Mouse (Mus musculus): ENCODE data around the gene 4933405O20Rik. TPM values are rescaled to one million over a fixed set of nuclear protein-coding genes. Genes with fewer than 3 reads are reported as not detected.

The 4933405O20Rik gene
- total RNA-seq (2021), result not detected

DNA sequence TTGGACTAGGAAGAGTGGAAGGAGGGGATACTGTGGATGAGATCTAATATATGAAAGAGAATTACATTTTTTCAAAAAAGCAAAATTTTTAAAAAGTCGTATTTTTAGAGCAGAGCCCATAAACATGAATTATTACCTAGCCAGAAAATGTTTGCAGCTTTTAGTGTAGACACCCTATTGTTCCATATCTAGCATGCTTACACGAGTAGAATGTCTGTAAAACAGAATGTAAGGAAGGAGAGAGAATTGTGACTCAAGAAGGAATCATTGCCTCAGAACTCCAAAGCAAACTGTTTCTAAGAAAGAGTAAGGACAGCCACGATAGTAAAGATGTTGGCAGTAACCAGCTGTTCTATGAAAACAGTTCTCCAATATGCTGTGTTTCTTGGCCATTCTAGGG is at the start of gene 4933405O20Rik:
Gene 4933405O20Rik, plus strand, starts transcription at position 301 of the 400 bp plus-strand sequence.
- DNase-seq, result no peak

DNA sequence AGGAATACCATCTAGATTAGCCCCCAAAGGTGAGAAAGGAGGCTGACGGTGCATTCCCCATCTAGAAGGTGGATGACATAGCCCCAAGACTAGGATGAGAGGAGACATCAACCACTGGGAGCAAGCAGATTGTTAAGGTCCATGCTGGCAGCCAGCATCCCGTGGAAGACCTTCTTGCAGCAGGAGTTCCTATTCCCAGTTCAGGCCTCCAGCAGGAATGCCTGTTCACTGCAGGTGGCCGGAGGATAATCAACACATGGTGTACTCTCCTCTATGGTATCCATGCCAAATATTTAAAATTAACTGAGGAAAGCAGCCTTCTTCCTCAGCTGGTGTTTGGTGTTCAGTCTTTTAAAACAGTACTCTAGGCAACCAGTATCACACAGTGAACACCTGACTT is 49.4 kb upstream of the 4933405O20Rik start:
- DNase-seq, result no peak

DNA sequence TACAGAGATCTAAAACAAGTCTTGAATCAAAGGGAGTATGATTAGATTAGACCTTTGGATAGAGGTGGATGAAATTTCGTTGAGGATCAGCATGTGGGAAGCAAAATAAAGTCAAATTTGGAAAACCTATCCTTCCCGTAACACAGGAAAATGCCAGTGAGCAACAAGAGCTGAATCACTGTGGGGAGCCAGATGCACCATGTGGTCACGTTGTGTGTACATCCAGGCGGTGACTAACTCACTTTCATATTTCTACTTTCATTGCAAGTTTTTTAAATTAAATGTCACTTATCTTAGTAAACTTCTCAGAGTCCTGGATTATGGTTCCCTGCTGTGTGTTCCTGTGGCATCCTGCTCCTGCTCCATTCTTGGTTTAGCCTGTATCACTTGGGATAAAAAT is 47.6 kb upstream of the 4933405O20Rik start:
- no peak for DNase-seq

DNA sequence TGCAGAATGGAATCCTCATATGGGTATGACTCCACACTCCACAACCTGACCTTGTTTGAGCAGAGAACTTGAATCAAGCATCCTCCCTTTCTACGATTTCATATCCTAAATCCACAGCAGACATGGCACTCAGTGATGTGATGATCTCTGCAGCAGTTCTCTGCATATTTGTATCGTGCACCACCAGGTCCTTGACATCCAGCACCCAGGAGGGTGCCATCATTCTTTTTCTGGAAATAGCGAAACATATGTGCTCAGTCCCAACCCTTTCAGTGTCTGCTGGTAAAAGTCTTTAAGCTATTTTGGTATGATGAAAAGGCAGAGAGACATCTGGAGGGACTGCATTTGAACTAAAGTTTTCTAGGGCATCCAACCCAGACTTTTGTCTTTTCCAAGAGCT is 36.3 kb upstream of the 4933405O20Rik start:
- no peak for DNase-seq

GRCm38 (mm10) chr7:50573841-50574240 is 25.1 kb upstream of the 4933405O20Rik start:
- DNase-seq, result no peak

- no peak for DNase-seq
These were observed 10.2 kb upstream of the 4933405O20Rik start for GRCm38 (mm10) chr7:50588642-50589424.

DNA sequence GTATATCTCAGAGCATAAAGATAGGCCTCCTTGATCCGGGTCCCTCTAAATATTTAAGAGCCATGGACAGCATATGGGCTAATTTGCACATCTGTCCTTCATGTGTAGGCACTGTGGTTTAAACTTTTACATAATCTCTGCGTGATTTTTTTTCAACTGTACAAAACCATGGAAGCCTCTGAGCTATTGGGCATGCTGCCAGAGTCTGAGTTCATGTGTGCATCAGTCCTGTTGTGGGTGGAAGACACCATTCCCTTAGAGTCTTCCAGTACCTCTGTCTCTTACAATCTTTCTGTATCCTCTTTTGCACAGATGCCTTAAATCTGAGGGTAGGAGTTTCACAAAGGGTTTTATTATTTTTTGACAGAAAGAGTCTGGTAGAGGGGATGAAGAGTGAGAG is 15.1 kb downstream of the 4933405O20Rik start:
- DNase-seq, result no peak

DNA sequence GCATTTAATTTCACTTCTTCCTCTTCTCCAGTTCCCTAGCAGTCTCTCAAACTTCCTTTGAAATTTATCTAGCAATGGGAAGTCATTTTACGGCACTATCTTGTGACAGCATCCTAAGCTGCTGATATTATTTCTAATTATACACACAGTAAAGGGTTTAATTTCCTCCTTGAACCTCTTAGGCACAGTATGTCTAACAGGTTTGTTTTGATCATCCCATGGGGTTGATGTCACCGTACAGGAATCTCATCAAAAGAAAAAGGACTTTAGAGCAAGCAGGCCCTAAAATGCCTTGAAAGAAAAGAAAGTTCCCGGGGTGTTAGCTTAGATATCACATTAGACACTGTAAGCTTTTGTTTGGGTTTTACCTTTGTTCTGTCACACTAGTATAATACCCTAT is 30.2 kb downstream of the 4933405O20Rik start:
- no peak for DNase-seq

DNA sequence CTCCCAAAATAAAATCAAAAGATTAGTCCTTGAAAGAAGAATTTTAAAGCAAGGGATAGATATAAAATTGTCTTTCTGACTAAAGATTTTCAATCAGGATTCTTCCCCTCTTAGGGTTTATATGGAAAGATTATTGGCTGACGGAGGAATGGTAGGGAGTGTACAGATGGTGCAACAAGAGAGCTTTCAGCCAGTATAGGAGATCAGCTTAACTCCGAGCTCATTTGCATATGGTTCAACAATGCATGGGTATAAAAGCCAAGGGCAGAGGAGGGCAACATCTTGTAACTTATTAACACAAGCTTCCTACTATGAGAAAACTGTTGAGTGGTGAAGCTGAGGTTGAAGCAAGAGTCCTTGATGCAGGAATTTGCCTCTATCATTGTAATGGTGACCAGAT is 34.2 kb downstream of the 4933405O20Rik start:
- no peak for DNase-seq
